Mouse (Mus musculus) MEL (cell line): ENCODE measurements around the gene Gm49366.

Experiments
- POLR2A ChIP-seq, 2 experiments: IDR thresholded peaks; 2 replicates each; pipeline ENCODE4 v1.6.1; 2011 to 2012; ENCODE audit warnings: low read length in 2 of 2, mild to moderate bottlenecking in 2 of 2, control low read depth in 1 of 2, improper control_type of control experiment in 1 of 2, low read depth in 1 of 2, moderate library complexity in 1 of 2; ENCODE audit not compliant: control insufficient read depth in 1 of 2, insufficient read depth in 1 of 2, poor library complexity in 1 of 2
- RAD21 ChIP-seq: IDR thresholded peaks from 2 replicates; pipeline ENCODE4 v1.6.1; 2011; ENCODE audit warnings: mild to moderate bottlenecking, low read depth, low read length, improper control_type of control experiment

DNA sequence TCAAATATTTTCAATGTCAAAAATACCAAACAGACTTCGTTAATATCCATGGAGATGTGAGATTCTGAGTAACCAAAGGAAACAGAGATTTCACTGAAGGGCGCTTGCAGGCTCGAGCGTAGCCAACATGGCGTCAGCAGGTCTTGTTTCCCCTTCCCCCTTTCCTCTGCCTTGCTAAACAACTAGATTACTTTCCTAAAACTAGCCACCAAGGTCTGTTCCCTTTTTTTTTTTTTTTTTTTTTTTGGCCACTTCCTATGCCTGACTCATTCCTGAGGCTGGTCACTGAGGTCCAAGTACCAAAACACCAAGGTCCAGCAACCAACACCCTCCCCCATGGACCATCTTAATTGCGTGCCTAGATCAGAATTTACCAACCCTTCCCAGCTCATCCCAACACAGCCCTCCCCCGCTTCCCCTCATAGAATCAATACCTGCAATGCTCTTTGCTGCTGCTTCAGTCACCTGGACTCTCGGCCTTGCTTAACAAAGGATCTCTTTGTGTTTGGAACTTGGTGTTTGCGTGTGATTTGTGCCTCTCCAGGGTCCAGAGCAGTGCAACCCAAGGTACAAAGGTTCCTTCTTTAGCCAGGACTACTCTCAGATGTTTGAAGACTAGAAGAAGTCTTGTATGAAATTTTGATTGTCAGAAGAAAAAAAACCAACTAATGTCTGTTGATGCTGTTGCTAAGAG is 15.5 kb upstream of the Gm49366 start:
- TF ChIP-seq POLR2A (IDR thresholded peaks at IDR 0.05; ENCODE audit: control insufficient read depth in 1 of 2, insufficient read depth in 1 of 2, low read depth in 1 of 2, low read length in 2 of 2, poor library complexity in 1 of 2) (no peak), RAD21 (no peak)
